Mouse (Mus musculus): ENCODE measurements at regions not wholly inside any gene's neighbourhood (a gene's known extent, or its start where the extent isn't known, plus 50 kb on each side); places are given as distances from the start of the nearest gene placed in this dataset.

DNA sequence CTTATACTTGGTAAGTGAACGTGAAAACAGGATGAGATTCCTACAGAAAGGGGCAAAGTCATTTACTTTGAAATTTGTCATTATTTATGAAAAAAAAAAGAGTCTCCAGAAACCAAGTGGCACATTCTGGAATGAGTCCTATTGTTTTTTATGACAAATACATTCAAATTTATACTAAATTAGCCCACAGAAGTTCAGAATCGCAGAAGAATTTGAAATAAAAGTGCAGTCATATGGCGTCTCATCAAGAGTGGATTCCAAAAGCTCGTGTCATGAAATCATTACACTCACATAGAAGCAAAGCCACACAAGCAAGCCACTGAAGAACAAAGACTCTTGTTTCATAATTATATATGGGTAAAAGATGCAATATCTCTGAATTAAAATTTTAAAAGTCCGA lies 316.9 kb downstream of the Slc16a7 start:
- Histone ChIP-seq H3K9me3 (ENCODE audit: control insufficient read depth, low read length) (no peaks in the 10 kb centered on the region; the same call in 1 of the 2 replicates), H3K4me1 (replicated peaks; ENCODE audit: control insufficient read depth in 2 of 2, insufficient read depth in 2 of 2, low read length in 1 of 2) (no peaks in the 10 kb centered on the region), H3K27me3 (ENCODE audit: control insufficient read depth, insufficient read depth, low read length) (no peaks in the 10 kb centered on the region), H3K27ac (no peak overlapping the region), H3K4me2 (ENCODE audit: low read depth) (no peak overlapping the region), H3K4me3 (ENCODE audit: insufficient read depth in 1 of 2, low read depth in 2 of 2, low read length in 2 of 2) (no peak overlapping the region), H3K9ac (replicated peaks) (no peak overlapping the region), H3K36me3 (replicated peaks; ENCODE audit: control insufficient read depth, insufficient read depth, low read depth) (no peaks in the 10 kb centered on the region)
- DNase-seq (ENCODE audit: low read depth in 3 of 3, low spot score in 3 of 3), result no peak
- TF ChIP-seq EP300 (IDR thresholded peaks at IDR 0.05; ENCODE audit: low read depth), result no peak
- TF ChIP-seq CTCF (IDR thresholded peaks at IDR 0.05; ENCODE audit: low read depth), result no peak
- ATAC-seq (ENCODE audit: insufficient read depth), result no peak
- 64% methylated on average over 5 of the region's 5 CpGs for WGBS (ENCODE audit: insufficient replicate concordance)

- no peak overlapping the region for H3K4me3 ChIP-seq (ENCODE audit: insufficient read depth in 1 of 2, low read depth in 2 of 2, low read length in 2 of 2)
- no peaks in the 10 kb centered on the region; the same call in 1 of the 2 replicates for H3K9me3 ChIP-seq (ENCODE audit: control insufficient read depth, low read length)
- ATAC-seq (ENCODE audit: insufficient read depth) (no peak), DNase-seq (ENCODE audit: low read depth in 3 of 3, low spot score in 3 of 3) (no peak)
- H3K36me3 ChIP-seq (replicated peaks; ENCODE audit: control insufficient read depth, insufficient read depth, low read depth), result no peaks in the 10 kb centered on the region
- H3K4me2 ChIP-seq (ENCODE audit: low read depth), result no peak overlapping the region
- no peak overlapping the region for H3K27ac ChIP-seq
- no peaks in the 10 kb centered on the region for H3K27me3 ChIP-seq (ENCODE audit: control insufficient read depth, insufficient read depth, low read length)
- TF ChIP-seq CTCF (IDR thresholded peaks at IDR 0.05; ENCODE audit: low read depth) (no peak), EP300 (IDR thresholded peaks at IDR 0.05; ENCODE audit: low read depth) (no peak)
- H3K4me1 ChIP-seq (replicated peaks; ENCODE audit: control insufficient read depth in 2 of 2, insufficient read depth in 2 of 2, low read length in 1 of 2), result no peaks in the 10 kb centered on the region
- no peak overlapping the region for H3K9ac ChIP-seq (replicated peaks)
- WGBS (ENCODE audit: insufficient replicate concordance), result 65% methylated on average over 4 of the region's 4 CpGs
Measured at GRCm38 (mm10) chr10:125070246-125070645, 319.0 kb downstream of the Slc16a7 start.

GRCm38 (mm10) chr10:125039290-125039689 lies 350.0 kb downstream of the Slc16a7 start:
- Histone ChIP-seq H3K27me3 (ENCODE audit: control insufficient read depth, insufficient read depth, low read length) (no peaks in the 10 kb centered on the region), H3K9me3 (ENCODE audit: control insufficient read depth, low read length) (no peaks in the 10 kb centered on the region), H3K4me2 (ENCODE audit: low read depth) (no peak overlapping the region), H3K9ac (replicated peaks) (no peak overlapping the region), H3K27ac (no peak overlapping the region), H3K4me1 (replicated peaks; ENCODE audit: control insufficient read depth in 2 of 2, insufficient read depth in 2 of 2, low read length in 1 of 2) (no peaks in the 10 kb centered on the region), H3K4me3 (ENCODE audit: insufficient read depth in 1 of 2, low read depth in 2 of 2, low read length in 2 of 2) (no peak overlapping the region), H3K36me3 (replicated peaks; ENCODE audit: control insufficient read depth, insufficient read depth, low read depth) (no peaks in the 10 kb centered on the region)
- no peak for TF ChIP-seq EP300 (IDR thresholded peaks at IDR 0.05; ENCODE audit: low read depth)
- TF ChIP-seq CTCF (IDR thresholded peaks at IDR 0.05; ENCODE audit: low read depth), result no peak
- DNase-seq (ENCODE audit: low read depth in 3 of 3, low spot score in 3 of 3), result no peak
- ATAC-seq (ENCODE audit: insufficient read depth), result no peak
- WGBS (ENCODE audit: insufficient replicate concordance), result 52% methylated on average over 3 of the region's 3 CpGs

- no peak for DNase-seq (ENCODE audit: low read depth in 3 of 3, low spot score in 3 of 3)
- Histone ChIP-seq H3K9ac (replicated peaks) (no peak overlapping the region), H3K9me3 (ENCODE audit: control insufficient read depth, low read length) (no peaks in the 10 kb centered on the region), H3K36me3 (replicated peaks; ENCODE audit: control insufficient read depth, insufficient read depth, low read depth) (no peaks in the 10 kb centered on the region), H3K4me2 (ENCODE audit: low read depth) (no peak overlapping the region), H3K27ac (no peak overlapping the region), H3K4me3 (ENCODE audit: insufficient read depth in 1 of 2, low read depth in 2 of 2, low read length in 2 of 2) (no peak overlapping the region), H3K4me1 (replicated peaks; ENCODE audit: control insufficient read depth in 2 of 2, insufficient read depth in 2 of 2, low read length in 1 of 2) (no peaks in the 10 kb centered on the region), H3K27me3 (ENCODE audit: control insufficient read depth, insufficient read depth, low read length) (no peaks in the 10 kb centered on the region)
- no peak for TF ChIP-seq CTCF (IDR thresholded peaks at IDR 0.05; ENCODE audit: low read depth)
- no peak for TF ChIP-seq EP300 (IDR thresholded peaks at IDR 0.05; ENCODE audit: low read depth)
- no peak for ATAC-seq (ENCODE audit: insufficient read depth)
- WGBS (ENCODE audit: insufficient replicate concordance), result 68% methylated on average over 7 of the region's 7 CpGs
Measured at GRCm38 (mm10) chr10:125035631-125036030, 353.6 kb downstream of the Slc16a7 start.

- no peak for TF ChIP-seq EP300 (IDR thresholded peaks at IDR 0.05; ENCODE audit: low read depth)
- TF ChIP-seq CTCF (IDR thresholded peaks at IDR 0.05; ENCODE audit: low read depth), result no peak
- H3K27me3 ChIP-seq (ENCODE audit: control insufficient read depth, insufficient read depth, low read length), result no peaks in the 10 kb centered on the region
- H3K4me1 ChIP-seq (replicated peaks; ENCODE audit: control insufficient read depth in 2 of 2, insufficient read depth in 2 of 2, low read length in 1 of 2), result no peaks in the 10 kb centered on the region
- DNase-seq (ENCODE audit: low read depth in 3 of 3, low spot score in 3 of 3) (no peak), ATAC-seq (ENCODE audit: insufficient read depth) (no peak)
- no peak overlapping the region for H3K27ac ChIP-seq
- H3K4me3 ChIP-seq (ENCODE audit: insufficient read depth in 1 of 2, low read depth in 2 of 2, low read length in 2 of 2), result no peak overlapping the region
- WGBS (ENCODE audit: insufficient replicate concordance), result 53% methylated on average over 5 of the region's 5 CpGs
- H3K9ac ChIP-seq (replicated peaks), result no peak overlapping the region
- no peak overlapping the region for H3K4me2 ChIP-seq (ENCODE audit: low read depth)
- no peaks in the 10 kb centered on the region for H3K36me3 ChIP-seq (replicated peaks; ENCODE audit: control insufficient read depth, insufficient read depth, low read depth)
- no peaks in the 10 kb centered on the region for H3K9me3 ChIP-seq (ENCODE audit: control insufficient read depth, low read length)
Measured at GRCm38 (mm10) chr10:125028347-125028746, 360.9 kb downstream of the Slc16a7 start.
